Mouse (Mus musculus) adrenal gland, adult 2 months (tissue): ENCODE measurements around the gene Fam45a. TPM values are rescaled to one million over a fixed set of nuclear protein-coding genes. Genes with fewer than 3 reads are reported as not detected.
A peak's percentile ranks its signal among the peaks of the same experiment; 100 is the strongest.

Experiments used
- DNase-seq: peaks from one replicate; pipeline ENCODE4 v3.0.0; 2021
- long read RNA-seq: library from polyadenylated mRNA; stranded (forward); transcript quantifications from one replicate; pipeline ENCODE4 v2.0.0, GENCODE M21; 2021
- polyA plus RNA-seq: library from polyadenylated mRNA; depleted of rRNA; stranded (reverse); fragments of >200 nt; gene quantifications from 2 replicates; pipeline ENCODE4 v1.2.3, GENCODE M21; 2012; rRNA removed
- total RNA-seq, 2 experiments: library from RNA; stranded (reverse); gene quantifications; 2 replicates each; pipeline ENCODE4 v1.2.3; 2021

Gene Fam45a
- total RNA-seq (10 to 100 TPM; 43.8 to 51.3 TPM), polyA plus RNA-seq (1.6 and 1.9 TPM in 2 replicates)
- long read RNA-seq, transcript Fam45a-201 (9 exons, 2,307 nt) = major isoform, 20 of 36 reads
- long read RNA-seq, partial matches to known transcripts = 0 of 36 reads
- long read RNA-seq, other reads (novel, unspliced or antisense) = 13 of 36 reads

DNA sequence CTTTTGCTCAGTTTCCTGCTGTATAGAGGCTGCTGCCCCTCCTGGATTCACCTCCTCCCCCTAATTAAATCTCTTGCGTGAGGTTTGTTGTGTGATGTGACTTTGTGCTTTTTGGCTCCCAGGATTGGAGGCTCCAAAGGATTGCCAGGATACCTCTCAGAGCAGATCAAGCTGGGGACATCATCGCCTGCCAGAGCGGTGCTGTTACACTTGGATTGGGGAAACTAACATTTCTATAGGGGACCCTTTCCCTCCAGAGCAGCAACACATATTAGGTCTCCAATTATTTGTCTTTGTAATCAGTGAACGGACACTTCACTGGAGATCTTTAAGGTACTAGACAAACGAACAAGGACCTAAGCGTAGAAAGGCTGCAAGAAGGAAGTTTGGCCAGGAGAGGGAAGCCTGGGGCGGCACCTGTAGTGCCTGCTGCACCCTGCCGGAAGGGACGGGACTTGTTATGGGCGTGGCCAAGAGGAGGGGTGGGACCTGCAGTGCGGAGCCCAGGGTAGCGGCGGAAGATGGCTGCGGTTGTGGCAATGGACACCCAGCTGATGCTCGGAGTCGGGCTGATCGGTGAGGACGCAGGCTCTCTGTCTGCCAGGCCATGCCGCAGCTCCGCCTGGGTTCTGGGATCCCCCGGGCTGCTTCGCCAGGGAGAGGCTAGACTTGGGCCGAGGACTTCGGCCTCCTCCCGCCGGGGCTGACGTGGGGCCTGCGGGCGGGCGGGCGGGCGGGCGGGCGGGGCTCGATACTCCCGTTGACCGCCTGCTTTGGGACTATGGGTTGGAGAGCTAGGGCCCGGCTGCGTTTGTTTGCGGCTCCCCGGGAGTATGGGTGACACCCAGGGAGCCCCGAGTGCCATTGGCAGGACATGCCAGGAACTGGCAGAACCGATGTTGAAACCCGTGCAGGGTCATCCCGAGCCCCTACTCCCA, at the start of gene Fam45a:
Fam45a (plus strand) TSS at position 488 of the 938 bp plus-strand sequence.
- peak; percentile 96 for DNase-seq

DNA sequence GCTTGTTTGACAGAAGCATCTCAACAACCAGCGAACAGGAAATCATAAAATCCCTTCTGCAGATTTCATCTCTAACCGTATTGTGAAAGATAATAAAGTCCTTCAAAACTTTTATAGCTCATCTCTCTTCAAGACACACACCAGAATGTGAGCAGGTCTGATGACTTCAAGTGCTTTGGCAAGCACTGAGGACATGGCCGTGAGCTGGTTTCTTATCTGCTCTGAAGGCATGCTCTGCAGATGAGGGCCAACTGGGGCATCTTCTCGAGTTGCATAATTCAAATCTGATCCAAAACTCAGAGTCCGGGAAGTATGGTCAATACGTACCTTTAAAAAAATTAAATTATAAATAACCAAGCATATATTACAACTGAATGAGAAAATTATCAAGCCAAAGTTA, 38.0 kb upstream of the Fam45a start:
- peak; percentile 68 for DNase-seq

DNA sequence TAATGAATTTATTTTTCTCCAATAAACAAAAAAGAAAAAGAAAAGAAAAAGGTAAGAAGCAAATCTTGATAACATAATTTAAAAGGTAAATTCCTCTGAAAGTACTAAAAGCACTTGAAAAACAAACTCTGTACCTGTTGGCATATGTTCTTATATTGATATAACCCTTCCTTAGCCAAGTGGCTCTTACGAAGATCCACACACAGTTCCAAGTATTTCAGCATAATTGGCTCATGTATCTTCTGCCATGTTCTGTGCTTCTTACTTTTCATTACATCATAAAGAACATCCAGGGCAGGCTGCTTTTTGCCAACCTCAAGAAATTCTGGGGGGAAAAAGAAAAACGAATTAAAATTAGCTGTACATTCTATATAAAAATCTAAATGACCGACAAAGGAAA, 29.4 kb upstream of the Fam45a start:
- no peak for DNase-seq

DNA sequence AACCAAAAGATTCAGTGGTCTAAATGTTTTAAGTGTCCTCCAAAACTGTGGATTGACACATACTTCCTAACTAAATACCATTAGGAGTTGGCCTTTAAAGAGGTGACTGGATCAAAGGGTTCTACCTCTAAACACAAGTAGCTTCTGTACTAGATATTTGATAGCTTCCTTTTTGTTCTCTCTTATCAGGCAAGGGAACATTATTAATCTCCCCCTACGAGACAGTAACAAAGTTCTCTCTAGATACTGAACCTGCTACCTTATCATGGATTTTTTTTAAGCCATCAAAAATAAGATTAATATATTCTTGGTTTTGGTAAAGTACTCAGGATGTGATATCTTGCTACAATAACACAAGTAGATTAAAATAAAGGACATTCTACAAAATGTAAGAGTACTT, 26.7 kb upstream of the Fam45a start:
- DNase-seq = no peak

DNA sequence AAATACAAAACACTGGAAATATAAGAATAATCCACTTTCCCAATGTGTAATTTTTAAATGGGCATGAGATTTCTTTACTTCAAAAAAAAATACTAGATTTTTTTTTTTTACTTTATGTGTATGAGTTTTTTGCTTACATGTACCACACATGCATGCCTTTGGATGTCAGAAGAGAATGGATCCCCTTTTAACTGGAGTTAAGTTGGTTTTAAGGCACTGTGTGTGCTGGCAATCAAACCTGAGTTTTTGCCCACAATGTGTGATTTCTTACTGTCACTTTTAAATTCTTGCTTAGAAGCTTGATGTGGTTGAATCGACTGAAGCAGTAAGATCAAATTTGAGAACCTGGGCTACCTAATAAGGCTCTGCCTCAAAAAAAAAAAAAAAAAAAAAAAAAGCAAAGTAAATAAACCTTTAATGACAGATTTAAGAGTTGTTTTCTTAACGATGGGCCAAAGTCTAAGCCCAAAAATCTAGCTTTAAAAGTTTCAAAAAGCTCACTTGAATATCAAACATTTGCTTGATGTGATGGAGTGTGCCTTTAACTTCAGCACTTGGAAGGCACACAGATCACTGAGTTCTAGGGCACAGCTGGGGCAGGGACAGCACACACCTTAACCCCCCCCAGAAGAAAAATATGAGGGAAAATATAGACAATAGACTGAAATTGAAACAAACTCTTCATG, 23.8 kb upstream of the Fam45a start:
- no peak for DNase-seq

DNA sequence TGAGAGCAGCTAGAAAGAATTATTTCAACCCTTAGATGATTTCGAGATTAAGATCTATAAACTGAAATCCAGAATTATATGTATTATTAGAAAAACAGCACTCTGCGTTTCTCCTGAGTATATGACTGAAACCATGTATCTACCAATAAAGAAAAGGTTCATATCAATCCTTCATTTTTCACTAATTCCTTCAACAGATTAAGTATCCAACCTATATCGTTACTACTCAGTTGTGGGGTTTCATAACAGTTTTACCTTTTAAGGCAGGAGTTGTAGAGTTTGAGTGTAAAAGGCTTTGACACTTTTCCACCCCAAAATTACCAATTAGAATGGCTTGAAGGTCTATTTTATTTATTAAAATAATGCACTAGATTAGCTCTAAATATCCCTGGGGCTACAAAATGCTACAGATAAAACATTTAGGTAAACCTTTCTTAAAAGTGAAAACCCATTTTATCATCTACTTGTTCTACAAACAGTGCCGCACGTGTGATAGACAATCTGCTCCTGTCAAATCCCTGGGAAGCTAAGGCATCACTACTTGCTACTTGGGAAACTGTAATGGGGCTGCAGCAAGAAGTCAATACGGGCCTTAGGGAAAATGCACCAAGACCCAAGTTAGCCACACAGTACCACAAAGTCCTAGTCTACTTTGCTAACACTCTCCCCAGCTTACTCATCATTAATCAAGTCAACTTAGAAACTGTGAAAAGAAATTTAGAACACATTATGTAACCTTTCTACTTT, 23.0 kb upstream of the Fam45a start:
- no peak for DNase-seq

DNA sequence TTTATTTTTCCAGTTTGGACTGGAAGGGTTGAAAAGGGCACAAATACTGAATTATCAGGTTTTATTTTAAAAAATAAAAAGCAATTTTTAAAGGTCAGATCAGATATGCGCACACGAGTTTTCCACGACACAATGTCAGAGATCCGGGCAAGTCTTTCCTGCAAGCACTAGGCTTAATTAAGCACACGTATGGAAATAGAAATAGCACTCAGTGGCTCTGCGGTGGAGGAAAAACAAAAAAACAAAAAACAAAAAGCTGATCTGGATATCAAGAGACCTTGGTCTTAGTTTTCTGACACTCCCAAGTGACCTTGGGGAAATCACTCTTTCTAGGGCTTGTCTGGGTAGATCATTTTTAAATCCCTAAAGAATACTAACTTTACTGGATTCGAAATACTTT, 21.9 kb upstream of the Fam45a start:
- DNase-seq = no peak

DNA sequence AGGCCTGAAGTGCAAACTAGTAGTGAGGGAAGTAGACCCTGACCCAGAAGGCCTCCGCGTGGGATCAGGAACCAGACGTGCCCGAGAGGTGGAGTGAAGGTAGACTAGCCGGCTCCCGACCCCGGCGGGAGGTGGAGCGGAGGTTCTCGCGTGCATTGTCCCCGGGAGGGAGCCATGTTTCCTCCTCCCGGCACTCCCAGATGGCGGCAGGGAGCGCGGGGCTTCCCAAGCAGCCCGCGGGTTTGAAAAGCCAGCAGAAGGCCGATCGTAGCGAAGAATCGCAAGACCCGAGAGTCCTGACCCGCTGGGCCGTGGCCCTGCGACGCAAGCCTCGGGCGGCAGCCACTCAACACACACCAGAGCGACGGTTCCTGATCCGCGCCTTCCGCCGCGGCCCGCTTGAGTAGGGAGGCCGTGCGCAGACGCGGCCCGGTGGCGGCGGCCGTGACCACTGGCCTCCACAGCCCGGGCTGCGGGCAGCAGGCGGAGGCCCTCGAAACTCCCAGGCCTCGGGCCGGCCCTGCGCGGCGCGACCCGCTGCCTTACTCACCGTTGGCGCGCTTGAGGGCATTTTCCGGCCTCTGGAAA, 21.4 kb upstream of the Fam45a start:
- DNase-seq = peak; percentile 73

DNA sequence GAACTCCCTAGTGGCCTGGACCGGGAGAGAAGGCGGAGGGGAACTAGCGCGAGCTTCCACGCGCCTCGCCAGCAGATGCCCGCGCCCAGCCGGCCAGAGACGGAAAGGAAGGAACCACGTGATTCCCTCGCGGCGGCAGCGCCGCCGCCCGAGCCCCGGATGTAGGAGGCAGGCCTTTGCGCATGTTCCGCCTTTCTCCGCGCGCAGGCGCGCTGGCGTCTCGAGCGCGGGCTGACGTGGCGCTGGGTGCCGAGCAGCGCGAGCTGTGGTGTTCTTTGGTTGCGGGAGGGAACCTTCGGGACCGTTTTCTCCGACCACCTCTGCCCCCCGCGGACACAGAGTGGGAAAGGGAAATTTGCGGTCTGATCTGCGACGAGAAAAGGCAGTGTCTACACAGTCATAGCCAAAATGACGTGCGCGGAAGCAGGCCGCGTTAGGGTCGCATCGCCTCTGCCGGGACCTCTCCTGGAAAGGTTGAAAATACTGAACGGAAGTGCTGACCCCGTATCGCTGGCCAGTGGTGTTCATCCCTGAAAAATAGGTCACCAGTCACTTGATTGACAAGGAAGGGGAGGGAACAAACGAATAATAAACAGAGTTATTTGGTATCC, 20.7 kb upstream of the Fam45a start, which contains the start of gene Eif3a:
Eif3a (minus strand) TSS at position 108 of the 611 bp plus-strand sequence.
- DNase-seq = peak; percentile 97

DNA sequence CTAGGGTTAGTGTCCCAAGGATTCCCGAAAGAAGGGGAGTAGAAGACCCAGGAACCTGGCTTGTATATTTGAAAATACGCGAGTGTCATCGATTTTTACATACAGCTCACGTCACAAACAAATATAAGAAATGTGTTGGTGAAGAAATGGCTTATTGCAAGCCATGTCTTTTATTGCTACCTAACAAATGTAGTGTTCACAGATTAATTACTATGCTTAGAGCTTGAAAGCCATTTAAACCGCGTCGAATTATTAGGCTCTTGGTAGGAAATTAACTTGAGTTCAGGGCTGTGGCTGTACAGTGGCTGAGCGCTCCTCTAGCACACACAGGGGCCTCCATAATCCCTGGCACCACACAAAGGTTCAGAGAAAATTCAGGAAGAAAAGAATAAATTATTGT, 20.2 kb upstream of the Fam45a start:
- peak; percentile 7 for DNase-seq

DNA sequence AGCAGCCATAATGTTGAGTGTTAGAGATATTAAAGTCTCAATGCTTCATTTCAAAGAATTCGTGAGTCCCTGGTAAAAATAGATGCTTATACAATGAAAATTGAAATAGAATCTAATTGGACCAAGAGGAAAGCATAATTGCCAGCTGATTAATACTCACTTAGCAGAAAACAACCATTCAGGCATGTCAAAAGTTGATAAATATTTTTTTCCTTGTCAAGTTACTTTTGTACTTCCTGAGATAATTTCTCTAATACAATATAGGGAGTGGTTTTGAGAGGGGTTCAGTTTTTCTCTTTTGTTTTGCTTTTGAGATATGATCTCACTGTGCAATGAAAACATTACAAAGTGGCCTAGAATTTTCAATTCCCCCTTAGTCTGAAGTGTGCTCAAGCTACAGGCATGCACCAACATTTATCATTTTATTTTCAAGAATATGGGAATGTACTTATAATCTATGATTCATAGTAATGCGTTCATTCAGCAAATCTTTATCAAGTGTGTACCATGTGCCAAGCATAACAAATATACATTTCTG, 18.1 kb upstream of the Fam45a start:
- no peak for DNase-seq

DNA sequence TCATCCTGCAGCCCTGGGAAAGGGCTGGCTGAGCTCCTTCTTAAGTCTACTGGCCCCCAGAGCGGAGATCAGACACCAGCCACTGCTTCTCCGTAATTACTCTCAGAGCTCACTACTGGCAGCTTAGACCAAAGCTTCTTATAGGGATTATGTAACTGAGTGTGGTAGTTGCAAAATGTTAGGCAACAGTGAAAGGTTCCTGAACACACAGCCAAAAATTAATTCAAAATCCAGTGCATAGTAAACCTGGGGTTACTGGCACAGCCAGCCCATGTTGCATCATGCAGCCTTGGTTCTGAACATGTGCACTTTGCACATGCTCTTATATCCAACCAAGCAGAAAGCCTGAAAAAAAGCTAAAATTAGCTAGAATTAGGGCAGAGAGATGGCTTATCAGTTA, 16.1 kb upstream of the Fam45a start:
- DNase-seq = peak; percentile 70

DNA sequence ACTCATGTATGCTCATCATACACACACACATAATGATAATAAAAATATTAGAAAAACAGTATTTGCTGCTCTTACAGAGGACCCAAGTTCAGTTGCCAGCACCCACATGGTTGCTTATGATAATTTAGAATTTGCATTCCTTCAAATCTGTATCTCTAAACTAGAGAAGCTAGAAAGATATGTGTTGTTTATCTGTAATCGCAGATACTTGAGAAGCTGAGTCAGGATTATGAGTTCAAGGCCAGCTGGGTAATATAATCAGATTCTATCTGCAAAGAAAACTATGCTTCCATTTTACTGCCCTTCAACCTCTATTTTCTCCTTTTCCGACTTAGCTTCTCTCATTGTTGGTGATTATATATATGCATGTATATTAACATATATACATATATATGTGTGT, 14.0 kb upstream of the Fam45a start:
- DNase-seq = no peak

DNA sequence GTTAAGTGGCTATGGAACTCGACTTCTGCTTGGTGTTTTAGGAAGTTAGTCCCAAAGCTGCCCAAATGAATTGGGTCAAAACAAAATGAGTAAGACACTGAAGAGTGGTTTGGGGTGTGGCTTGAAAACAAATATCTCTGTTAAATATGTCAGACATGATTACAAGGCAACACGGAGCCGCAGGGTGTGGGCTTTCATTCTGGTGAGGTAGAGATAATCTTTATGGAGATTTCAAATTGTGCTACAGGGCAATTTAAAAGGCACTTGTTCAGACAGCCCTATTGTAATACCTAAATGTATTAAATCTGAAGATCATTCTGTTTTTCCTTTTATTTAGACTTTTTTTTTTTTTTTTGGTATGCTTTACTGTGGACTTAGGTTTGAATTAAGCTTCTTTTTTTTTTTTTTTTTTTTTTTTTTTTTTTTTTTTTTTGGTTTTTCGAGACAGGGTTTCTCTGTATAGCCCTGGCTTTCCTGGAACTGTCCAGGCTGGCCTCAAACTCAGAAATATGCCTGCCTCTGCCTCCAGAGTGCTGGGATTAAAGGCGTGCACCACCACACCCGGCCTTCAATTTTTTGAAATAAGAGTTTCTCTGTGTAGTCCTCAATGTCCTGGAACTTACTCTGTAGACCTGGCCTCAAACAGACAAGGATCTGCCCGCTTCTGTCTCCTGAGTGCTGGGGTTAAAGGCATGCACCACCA, 11.4 kb upstream of the Fam45a start:
- DNase-seq = no peak

DNA sequence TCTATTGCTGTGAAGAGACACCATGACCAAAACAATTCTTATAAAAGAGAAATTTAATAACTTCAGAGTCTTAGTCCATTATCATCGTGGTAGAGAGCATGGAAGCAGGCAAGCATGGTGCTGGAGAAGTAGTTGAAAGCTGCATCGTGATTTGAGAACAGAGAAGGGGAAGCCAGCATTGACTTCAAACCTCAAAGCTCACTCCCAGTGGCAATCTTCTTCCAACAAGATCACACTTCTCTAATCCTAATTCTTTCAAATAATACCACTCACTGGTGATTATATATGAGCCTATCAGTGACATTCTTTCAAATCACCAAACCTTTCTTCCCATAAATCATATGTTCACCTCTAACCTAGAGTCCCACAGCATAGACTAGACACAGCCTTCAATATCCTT, 6.5 kb upstream of the Fam45a start:
- DNase-seq = no peak

DNA sequence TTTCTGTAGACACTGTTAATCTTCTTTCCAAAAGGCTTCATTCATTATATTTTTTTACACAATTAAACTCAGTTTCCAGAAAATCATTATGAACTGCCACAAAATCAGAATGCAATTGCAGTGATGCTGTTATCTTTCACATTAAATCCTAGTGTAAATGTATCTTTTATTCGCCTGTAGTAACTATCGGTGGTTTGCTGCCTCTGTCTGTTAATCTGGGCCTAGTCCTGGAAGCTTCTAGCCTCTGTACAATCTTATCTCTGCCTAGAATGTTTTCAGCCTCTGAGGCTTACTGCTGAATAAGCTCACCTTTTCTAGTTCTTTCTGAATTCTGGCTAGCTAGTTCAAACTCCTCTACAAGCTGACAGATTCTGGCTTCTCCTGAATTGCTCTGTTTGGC, 1.5 kb upstream of the Fam45a start:
- DNase-seq = no peak

DNA sequence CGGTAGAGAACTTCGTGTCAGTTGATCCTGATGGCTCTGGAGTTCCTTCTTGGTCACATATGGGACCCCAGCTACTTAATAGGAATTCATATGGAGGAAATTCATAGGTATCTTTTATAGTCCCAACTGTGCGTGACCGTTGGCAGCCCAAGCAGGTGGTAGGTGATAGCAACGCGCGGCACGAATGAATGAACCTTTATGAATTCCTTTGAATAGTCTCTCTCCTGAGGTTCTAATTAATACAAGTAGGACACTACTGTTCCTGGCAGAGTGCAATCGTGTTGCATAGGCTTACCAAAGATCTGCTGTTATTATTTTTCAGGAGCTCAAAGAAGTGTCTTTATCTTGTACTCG, 628 bp downstream of the Fam45a start:
- no peak for DNase-seq

DNA sequence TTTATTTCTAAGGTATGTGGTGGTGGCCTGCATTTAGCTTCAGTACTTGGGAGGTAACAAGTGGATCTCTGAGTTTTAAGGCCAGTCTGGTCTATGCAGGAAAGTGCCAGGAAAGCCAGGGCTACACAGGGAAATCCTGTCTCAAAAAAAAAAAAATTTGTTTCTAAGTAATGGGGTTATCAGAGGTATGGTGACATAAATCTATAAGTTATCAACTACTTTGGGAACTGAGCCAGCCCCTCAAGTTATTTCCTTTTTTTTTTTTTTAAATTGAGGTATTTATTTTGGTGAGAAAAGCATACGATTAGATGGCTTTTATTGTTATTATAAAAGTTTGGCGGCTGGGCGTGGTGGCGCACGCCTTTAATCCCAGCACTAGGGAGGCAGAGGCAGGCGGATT, 1.7 kb downstream of the Fam45a start:
- DNase-seq = no peak

DNA sequence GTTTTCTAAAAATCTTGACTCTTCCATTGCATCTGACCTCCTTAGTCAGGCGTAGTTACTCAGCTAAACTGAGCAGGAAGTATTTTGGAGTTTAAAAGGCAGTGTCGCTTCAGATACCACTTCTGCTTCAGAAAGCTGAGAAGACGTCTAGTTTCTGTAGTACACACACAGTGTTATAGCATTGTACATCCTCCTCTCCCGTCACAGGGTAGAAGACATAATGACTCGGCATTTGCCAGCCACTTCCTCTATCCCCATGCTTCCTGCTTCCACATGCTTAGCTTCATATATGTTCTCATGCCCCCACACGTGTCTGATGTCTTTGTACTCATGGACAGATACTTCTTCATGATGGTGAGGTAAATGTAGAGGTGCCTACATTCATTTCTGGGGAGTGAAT, 7.3 kb downstream of the Fam45a start:
- DNase-seq = no peak

DNA sequence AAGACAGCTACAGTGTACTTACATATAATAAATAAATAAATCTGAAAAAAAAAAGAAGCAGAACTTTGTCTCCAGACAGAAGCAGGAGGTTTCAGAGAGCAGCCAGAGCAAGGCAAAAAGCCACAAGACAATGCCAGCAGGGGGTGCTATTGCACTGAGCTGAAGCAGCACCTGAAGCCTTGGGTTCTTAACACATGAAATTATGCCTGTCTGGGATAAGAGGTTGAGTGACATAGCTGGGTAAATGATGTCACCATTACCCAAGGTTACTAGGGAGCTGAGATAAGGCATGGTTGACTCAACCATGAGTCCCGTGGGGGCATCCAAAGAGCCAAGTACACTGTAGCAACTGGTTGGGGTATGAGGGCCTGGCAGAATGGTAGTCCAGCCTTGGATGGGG, 26.4 kb downstream of the Fam45a start:
- peak; percentile 87 for DNase-seq

DNA sequence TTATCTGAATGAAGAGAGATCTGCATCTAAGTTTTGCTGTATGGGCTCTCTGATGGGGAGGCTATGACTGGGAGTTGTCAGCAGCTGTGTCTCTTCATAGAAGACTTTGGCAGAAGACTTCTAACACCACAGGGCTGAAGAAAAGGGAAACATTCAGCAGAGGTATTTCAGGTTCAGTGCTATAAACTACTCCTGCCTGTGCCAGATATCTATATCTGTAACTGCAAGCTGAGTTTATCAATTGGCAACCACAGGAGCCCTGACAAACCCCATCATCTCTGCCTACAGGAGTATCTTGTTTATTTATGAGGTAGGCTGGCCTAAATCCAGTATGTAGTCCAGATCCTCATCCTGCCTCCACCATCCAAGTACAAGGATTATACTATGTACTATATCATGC, 31.9 kb downstream of the Fam45a start:
- DNase-seq = no peak
